Mouse (Mus musculus) kidney, adult 2 months (tissue): ENCODE results near the gene Plxna4.
A peak's percentile ranks its signal among the peaks of the same experiment; 100 is the strongest.

Experiments used
- CTCF ChIP-seq: fragments of 200-500 bp; conservative IDR thresholded peaks from 2 replicates; pipeline ENCODE4 v1.5.1; 2011; ENCODE audit warnings: low read depth, mild to moderate bottlenecking, control low read depth, low read length, moderate library complexity, mixed read lengths; ENCODE audit not compliant: insufficient read depth, insufficient read length
- POLR2A ChIP-seq: fragments of 200-500 bp; IDR thresholded peaks from one replicate; pipeline ENCODE4 v1.6.1; 2011; ENCODE audit warnings: low read depth, low read length, control low read depth

- TF ChIP-seq CTCF: peak; percentile 98
- no peak for TF ChIP-seq POLR2A
Measured at GRCm38 (mm10) chr6:32328028-32328427, 260.0 kb downstream of the Plxna4 start.
